8 mouse cellular contexts compared by ENCODE assay signal in the genomic region with DNA sequence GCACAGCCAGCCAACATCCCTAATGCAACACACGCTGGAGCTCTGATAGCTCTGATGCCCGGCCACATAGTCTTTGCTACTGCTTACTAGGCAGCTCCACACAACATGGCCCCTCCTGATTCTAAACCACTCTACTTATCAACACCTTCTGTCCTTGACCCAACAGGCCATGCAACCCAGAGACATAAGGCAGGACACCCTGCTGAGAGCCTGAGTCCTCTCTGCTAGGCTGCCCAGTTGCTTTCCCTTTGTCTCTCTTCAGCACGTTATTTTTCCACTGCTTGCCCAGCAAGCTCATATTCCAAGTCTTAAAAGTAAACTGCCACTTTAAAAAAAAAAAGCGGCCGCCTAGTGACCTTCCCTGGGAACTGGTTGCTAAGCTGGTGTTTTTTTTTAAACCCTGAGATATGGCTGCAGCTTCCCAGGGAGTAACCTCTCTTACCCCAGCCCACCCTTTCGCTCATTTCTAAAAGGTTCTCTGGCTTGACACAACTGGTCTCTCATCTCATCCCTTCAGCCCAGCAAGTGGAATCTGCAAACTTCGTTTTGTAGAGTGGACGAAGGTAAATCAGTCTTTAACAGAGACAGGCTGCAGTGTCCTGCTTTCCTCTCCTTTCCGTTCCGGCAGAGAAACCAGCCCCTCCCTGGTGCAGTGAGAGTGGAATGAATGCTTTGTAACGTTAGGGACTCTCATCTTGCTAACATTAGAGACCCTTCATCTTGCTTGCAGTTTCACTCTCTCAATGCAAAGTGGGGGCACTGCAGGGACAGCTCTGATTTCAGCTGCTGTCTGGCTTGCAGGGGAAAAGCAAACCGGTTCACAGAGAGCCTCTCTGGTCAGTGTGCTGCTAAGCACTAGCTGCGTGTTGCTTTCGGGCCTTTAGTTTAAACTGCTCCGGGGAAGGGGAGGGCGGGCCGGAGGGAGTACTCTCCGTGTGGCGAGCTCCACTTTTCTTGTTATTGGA. TPM values are rescaled to one million over a fixed set of nuclear protein-coding genes. Genes with fewer than 3 reads are reported as not detected.
DNase-seq lines count a peak whose midpoint lies in the region; ATAC-seq and TF ChIP-seq lines count a peak whose summit lies in the region.

A gene (plus strand): TSS at position 350 of the 965 bp plus-strand sequence.

- no peak for DNase-seq in spleen, adult 2 months (ENCODE audit: low read depth in 1 of 2, low spot score in 2 of 2)
- DNase-seq in spleen, adult 18-20 months: no peak
- peak; percentile 94 for DNase-seq in kidney, postnatal 0 days (ENCODE audit: low spot score)

- no peaks in the 10 kb centered on the region for H3K9me3 ChIP-seq in embryonic facial prominence, embryonic 13.5 days
- no peaks in the 10 kb centered on the region for H3K9me3 ChIP-seq in heart, embryonic 14.5 days (ENCODE audit: control insufficient read depth, low read length)
- H3K9me3 ChIP-seq in kidney, postnatal 0 days (replicated peaks; ENCODE audit: low read length): no peaks in the 10 kb centered on the region
- H3K9me3 ChIP-seq in liver, embryonic 15.5 days (replicated peaks): no peaks in the 10 kb centered on the region
- H3K9me3 ChIP-seq in neural tube, embryonic 15.5 days (replicated peaks): no peaks in the 10 kb centered on the region

- 26% methylated on average over 19 of the region's 19 CpGs for WGBS in spleen, adult 2 months
- WGBS in embryonic facial prominence, embryonic 13.5 days: 6% methylated on average over 19 of the region's 19 CpGs
- WGBS in heart, embryonic 14.5 days: under 1% methylated on average over 19 of the region's 19 CpGs
- WGBS in kidney, postnatal 0 days: 3% methylated on average over 19 of the region's 19 CpGs
- WGBS in liver, embryonic 15.5 days (ENCODE audit: insufficient replicate concordance): 12% methylated on average over 19 of the region's 19 CpGs
- 6% methylated on average over 19 of the region's 19 CpGs for WGBS in neural tube, embryonic 15.5 days

- H3K4me2 ChIP-seq in embryonic facial prominence, embryonic 13.5 days: peak within 1 kb of the TSS; percentile 60
- H3K4me2 ChIP-seq in heart, embryonic 14.5 days (ENCODE audit: low read length): peak within 1 kb of the TSS; percentile 72
- H3K4me2 ChIP-seq in kidney, postnatal 0 days (ENCODE audit: low read length): peak within 1 kb of the TSS; percentile 70
- H3K4me2 ChIP-seq in liver, embryonic 15.5 days: peak within 1 kb of the TSS; percentile 49
- H3K4me2 ChIP-seq in neural tube, embryonic 15.5 days: peak within 1 kb of the TSS; percentile 58

- H3K9ac ChIP-seq in embryonic facial prominence, embryonic 13.5 days: peak within 1 kb of the TSS; percentile 73
- peak within 1 kb of the TSS; percentile 73 for H3K9ac ChIP-seq in heart, embryonic 14.5 days (ENCODE audit: low read length)
- peak within 1 kb of the TSS; percentile 68 for H3K9ac ChIP-seq in kidney, postnatal 0 days (ENCODE audit: low read depth, low read length)
- no peak within 1 kb of the TSS for H3K9ac ChIP-seq in liver, embryonic 15.5 days
- H3K9ac ChIP-seq in neural tube, embryonic 15.5 days (replicated peaks): peak within 1 kb of the TSS; percentile 45

- no peaks in the 10 kb centered on the region for H3K27me3 ChIP-seq in spleen, adult 2 months (ENCODE audit: control insufficient read depth, insufficient read depth, low read length)
- no peaks in the 10 kb centered on the region for H3K27me3 ChIP-seq in embryonic facial prominence, embryonic 13.5 days
- no peaks in the 10 kb centered on the region for H3K27me3 ChIP-seq in heart, embryonic 14.5 days (ENCODE audit: control insufficient read depth, insufficient read depth, low read length)
- no peaks in the 10 kb centered on the region for H3K27me3 ChIP-seq in kidney, postnatal 0 days (ENCODE audit: insufficient read depth, low read length)
- H3K27me3 ChIP-seq in liver, embryonic 15.5 days: no peaks in the 10 kb centered on the region
- no peaks in the 10 kb centered on the region for H3K27me3 ChIP-seq in neural tube, embryonic 15.5 days (replicated peaks)

- ATAC-seq in embryonic facial prominence, embryonic 13.5 days (ENCODE audit: insufficient number of reproducible peaks, insufficient read depth, low FRiP score, low TSS enrichment, low read depth): 0 out of 2 replicates have a peak, but pooled peaks have one; percentile 53
- peak; percentile 81 for ATAC-seq in heart, embryonic 14.5 days (ENCODE audit: insufficient number of reproducible peaks, insufficient read depth, low FRiP score, low read depth)
- peak; percentile 53 for ATAC-seq in kidney, postnatal 0 days (replicated peaks; ENCODE audit: low FRiP score, low read depth)
- ATAC-seq in liver, embryonic 15.5 days (ENCODE audit: insufficient read depth): no peak
- ATAC-seq in neural tube, embryonic 15.5 days (ENCODE audit: low FRiP score): peak; percentile 84
- ATAC-seq in erythroid progenitor cell, adult 5-6 weeks (replicated peaks; ENCODE audit: low FRiP score, poor library complexity, severe bottlenecking): no peak

- H3K36me3 ChIP-seq in spleen, adult 2 months (ENCODE audit: control insufficient read depth, insufficient read depth, low read length): no peaks in the 10 kb centered on the region
- H3K36me3 ChIP-seq in embryonic facial prominence, embryonic 13.5 days: no peaks in the 10 kb centered on the region
- 0 out of 2 replicates have a peak, but pooled peaks cover 5% of the 10 kb centered on the region for H3K36me3 ChIP-seq in heart, embryonic 14.5 days (ENCODE audit: control insufficient read depth, insufficient read depth, low read length)
- 0 out of 2 replicates have a peak, but pooled peaks cover 4% of the 10 kb centered on the region for H3K36me3 ChIP-seq in kidney, postnatal 0 days (ENCODE audit: insufficient read depth, low read length)
- no peaks in the 10 kb centered on the region for H3K36me3 ChIP-seq in liver, embryonic 15.5 days (replicated peaks)
- no peaks in the 10 kb centered on the region for H3K36me3 ChIP-seq in neural tube, embryonic 15.5 days

- H3K27ac ChIP-seq in spleen, adult 2 months (ENCODE audit: insufficient read depth, low read length): 0 out of 2 replicates have a peak within 1 kb of the TSS, but pooled peaks have one; percentile 29
- peak within 1 kb of the TSS; percentile 87 for H3K27ac ChIP-seq in embryonic facial prominence, embryonic 13.5 days
- H3K27ac ChIP-seq in heart, embryonic 14.5 days (replicated peaks in 1 of 2; ENCODE audit: control insufficient read depth in 1 of 2, insufficient read depth in 1 of 2, low read depth in 2 of 2, low read length in 2 of 2): peak within 1 kb of the TSS; percentile 98 to 99
- H3K27ac ChIP-seq in kidney, postnatal 0 days: peak within 1 kb of the TSS; percentile 93
- peak within 1 kb of the TSS; percentile 45 for H3K27ac ChIP-seq in liver, embryonic 15.5 days (replicated peaks)
- peak within 1 kb of the TSS; percentile 89 for H3K27ac ChIP-seq in neural tube, embryonic 15.5 days (replicated peaks)

- peak within 1 kb of the TSS; percentile 21; the same call in 1 of the 2 replicates for H3K4me3 ChIP-seq in spleen, adult 2 months (ENCODE audit: extremely low read depth, insufficient read depth, insufficient read length)
- peak within 1 kb of the TSS; percentile 46 for H3K4me3 ChIP-seq in embryonic facial prominence, embryonic 13.5 days
- H3K4me3 ChIP-seq in heart, embryonic 14.5 days (ENCODE audit: control insufficient read depth in 1 of 2, insufficient read depth in 1 of 2, low read depth in 1 of 2, low read length in 2 of 2): peak within 1 kb of the TSS; percentile 60 to 65
- H3K4me3 ChIP-seq in kidney, postnatal 0 days (replicated peaks; ENCODE audit: low read depth, low read length): peak within 1 kb of the TSS; percentile 59
- H3K4me3 ChIP-seq in liver, embryonic 15.5 days (replicated peaks): peak within 1 kb of the TSS; percentile 44
- H3K4me3 ChIP-seq in neural tube, embryonic 15.5 days (replicated peaks): peak within 1 kb of the TSS; percentile 44

- H3K4me1 ChIP-seq in spleen, adult 2 months (ENCODE audit: control insufficient read depth, insufficient read depth, insufficient read length): no peaks in the 10 kb centered on the region
- H3K4me1 ChIP-seq in embryonic facial prominence, embryonic 13.5 days: peaks cover 17% of the 10 kb centered on the region
- H3K4me1 ChIP-seq in heart, embryonic 14.5 days (ENCODE audit: control insufficient read depth in 2 of 2, insufficient read depth in 2 of 2, low read length in 2 of 2): peaks cover 12 to 24% of the 10 kb centered on the region in 2 experiments
- peaks cover 8% of the 10 kb centered on the region; the same call in 1 of the 2 replicates for H3K4me1 ChIP-seq in kidney, postnatal 0 days (replicated peaks; ENCODE audit: insufficient read depth, low read length)
- 0 out of 2 replicates have a peak, but pooled peaks cover 10% of the 10 kb centered on the region for H3K4me1 ChIP-seq in liver, embryonic 15.5 days (replicated peaks)
- peaks cover 34% of the 10 kb centered on the region for H3K4me1 ChIP-seq in neural tube, embryonic 15.5 days

- TF ChIP-seq CTCF in spleen, adult 2 months (IDR thresholded peaks at IDR 0.05; ENCODE audit: extremely low read depth, insufficient read depth, insufficient read length, insufficient replicate concordance): no peak
- TF ChIP-seq CTCF in kidney, postnatal 0 days (IDR thresholded peaks at IDR 0.05; ENCODE audit: low read depth): peak; percentile 37; the same call in 1 of the 2 replicates

- no peak for TF ChIP-seq POLR2A in spleen, adult 2 months (IDR thresholded peaks at IDR 0.05; ENCODE audit: low read depth, low read length)

RNA-seq across cellular contexts. Expression of the gene that starts here (rescaled TPM):
- 0.58 TPM in 2 replicates for polyA plus RNA-seq in spleen, adult 2 months (2012; rRNA removed)
- polyA plus RNA-seq in embryonic facial prominence, embryonic 13.5 days (2015; fragmentation: Nextera tagmentation; extraction: Ambion mirVana): 13.7 and 15.1 TPM in 2 replicates
- polyA plus RNA-seq in heart, embryonic 14.5 days (2014; fragmentation: Nextera tagmentation; extraction: Ambion mirVana): 9.6 and 10.0 TPM in 2 replicates
- polyA plus RNA-seq in kidney, postnatal 0 days (2015; fragmentation: Nextera tagmentation; extraction: Ambion mirVana): 10.8 and 13.0 TPM in 2 replicates
- 1.3 and 1.6 TPM in 2 replicates for polyA plus RNA-seq in liver, embryonic 15.5 days (2015; fragmentation: Nextera tagmentation; extraction: Ambion mirVana)
- 7.6 and 8.4 TPM in 2 replicates for polyA plus RNA-seq in neural tube, embryonic 15.5 days (2015; fragmentation: Nextera tagmentation; extraction: Ambion mirVana)
- total RNA-seq in erythroid progenitor cell, adult 5-6 weeks (2015; ENCODE audit: low replicate concordance): 0.84 and 1.1 TPM in 2 replicates
- total RNA-seq in erythroid progenitor cell, adult 5-6 weeks (2017; ENCODE audit: low replicate concordance): under 0.01 and 0.38 TPM in 2 replicates

Comparison
In these comparisons a context has a peak if more than half of its experiments do, and no peak if none do; other contexts are left out.
1. H3K27ac ChIP-seq: peak in every context shown above with its lines; median percentile 98 in heart, embryonic 14.5 days; 93 in kidney, postnatal 0 days; 89 in neural tube, embryonic 15.5 days; 87 in embryonic facial prominence, embryonic 13.5 days; 45 in liver, embryonic 15.5 days; 29 in spleen, adult 2 months.
2. ATAC-seq: peak in embryonic facial prominence, embryonic 13.5 days (single experiment), heart, embryonic 14.5 days (single experiment), kidney, postnatal 0 days (single experiment) and neural tube, embryonic 15.5 days (single experiment); none in liver, embryonic 15.5 days (single experiment) and erythroid progenitor cell, adult 5-6 weeks (single experiment).
3. Peak in every context shown above with its lines, with median percentiles within 50 percentile points of each other: H3K4me3 ChIP-seq and H3K4me2 ChIP-seq.